Mouse (Mus musculus) hindbrain, embryonic 16.5 days (tissue): ENCODE data around the gene Olfr432. TPM values are rescaled to one million over a fixed set of nuclear protein-coding genes. Genes with fewer than 3 reads are reported as not detected.

Experiments used
- ATAC-seq: fragments of 200-750 bp; cut with Nextera tagmentation; 2 replicates; pipeline ENCODE4 v1.8.0; 2017; ENCODE audit warnings: moderate TSS enrichment, moderate library complexity
- H3K27ac ChIP-seq: fragments of 300-500 bp; sonication (generic); 2 replicates; pipeline ENCODE4 v1.5.1; 2014; ENCODE audit warnings: low read depth, mild to moderate bottlenecking, control low read depth, low read length, moderate library complexity
- H3K27me3 ChIP-seq: fragments of 300-500 bp; sonication (generic); replicated peaks from 2 replicates; pipeline ENCODE4 v1.6.1; 2014; ENCODE audit warnings: low read length; ENCODE audit not compliant: control insufficient read depth, insufficient read depth
- H3K36me3 ChIP-seq: fragments of 300-500 bp; sonication (generic); 2 replicates; pipeline ENCODE4 v1.6.1; 2014; ENCODE audit warnings: mild to moderate bottlenecking, low read length, moderate library complexity, mixed read lengths; ENCODE audit not compliant: control insufficient read depth, insufficient read depth
- H3K4me1 ChIP-seq: fragments of 300-500 bp; sonication (generic); 2 replicates; pipeline ENCODE4 v1.6.1; 2014; ENCODE audit warnings: low read depth, low read length; ENCODE audit not compliant: control insufficient read depth, insufficient read depth
- H3K4me2 ChIP-seq: fragments of 300-500 bp; sonication (generic); 2 replicates; pipeline ENCODE4 v1.6.1; 2014; ENCODE audit warnings: mild to moderate bottlenecking, low read length, control low read depth, moderate library complexity
- H3K4me3 ChIP-seq: fragments of 300-500 bp; sonication (generic); 2 replicates; pipeline ENCODE4 v1.5.1; 2014; ENCODE audit warnings: mild to moderate bottlenecking, low read length, control low read depth, moderate library complexity
- H3K9ac ChIP-seq: fragments of 300-500 bp; sonication (generic); 2 replicates; pipeline ENCODE4 v1.6.1; 2014; ENCODE audit warnings: low read depth, mild to moderate bottlenecking, control low read depth, low read length, moderate library complexity
- H3K9me3 ChIP-seq: fragments of 300-500 bp; sonication (generic); 2 replicates; pipeline ENCODE4 v1.6.1; 2014; ENCODE audit warnings: mild to moderate bottlenecking, low read length, moderate library complexity; ENCODE audit not compliant: control insufficient read depth
- WGBS: fragments of 180-500 bp; shearing (Covaris S2); extraction: QIAGEN DNeasy Blood & Tissue Kit; methylation state at CpG from one replicate; pipeline ENCODE4 v1.1.7; 2014; 5-methylcytosine and 5-hydroxymethylcytosine counted together
- polyA plus RNA-seq: library from polyadenylated mRNA; unstranded; fragments of >200 nt; fragmentation: Nextera tagmentation; extraction: Ambion mirVana; gene quantifications from 2 replicates; pipeline ENCODE4 v1.2.1, GENCODE M21; 2015

The Olfr432 gene
- polyA plus RNA-seq, 1 experiment from 2014 or later, result not detected

- Histone ChIP-seq H3K4me1 (no peaks in the 10 kb centered on the region), H3K27ac (no peak overlapping the region), H3K9me3 (no peaks in the 10 kb centered on the region), H3K9ac (no peak overlapping the region), H3K36me3 (no peaks in the 10 kb centered on the region), H3K4me3 (no peak overlapping the region), H3K27me3 (no peaks in the 10 kb centered on the region), H3K4me2 (no peak overlapping the region)
- ATAC-seq, result no peak
- 63% methylated on average over 2 of the region's 2 CpGs for WGBS
Observed at GRCm38 (mm10) chr1:174103735-174104134, 54.7 kb downstream of the Olfr432 start.

Other genes with a start within 250 kb of the Olfr432 start
- gene Ifi211, start 136.2 kb upstream of the Olfr432 start, polyA plus RNA-seq, result 0.31 and 0.46 TPM in 2 replicates
- 1.3 and 2.0 TPM in 2 replicates for gene Mndal, start 106.7 kb upstream of the Olfr432 start, polyA plus RNA-seq
- gene Ifi203, start 106.5 kb upstream of the Olfr432 start, polyA plus RNA-seq, result 0.65 and 1.2 TPM in 2 replicates
- gene Ifi202b, start 66.5 kb upstream of the Olfr432 start, polyA plus RNA-seq, result 0.11 TPM in 1 of 2 replicates, not detected in the other
- not detected in 2 replicates for gene Ifi205, start 17.4 kb upstream of the Olfr432 start, polyA plus RNA-seq
- not detected in 2 replicates for gene Olfr433, start 8.5 kb upstream of the Olfr432 start, polyA plus RNA-seq
- gene Olfr430, start 17.4 kb downstream of the Olfr432 start, polyA plus RNA-seq, result not detected in 2 replicates
- not detected in 2 replicates for gene Olfr429, start 35.1 kb downstream of the Olfr432 start, polyA plus RNA-seq
- not detected in 2 replicates for gene Olfr427, start 47.7 kb downstream of the Olfr432 start, polyA plus RNA-seq
- gene Olfr231, start 72.0 kb downstream of the Olfr432 start, polyA plus RNA-seq, result not detected in 2 replicates
- gene Olfr424, start 82.3 kb downstream of the Olfr432 start, polyA plus RNA-seq, result not detected in 2 replicates
- not detected in 2 replicates for gene Olfr420, start 106.4 kb downstream of the Olfr432 start, polyA plus RNA-seq
- gene Spta1, start 123.6 kb downstream of the Olfr432 start, polyA plus RNA-seq, result 0.03 and 0.07 TPM in 2 replicates
- gene Olfr419, start 202.9 kb downstream of the Olfr432 start, polyA plus RNA-seq, result not detected in 2 replicates